Mouse (Mus musculus) embryonic facial prominence, embryonic 13.5 days (tissue): ENCODE results near the gene Sh3rf3. TPM values are rescaled to one million over a fixed set of nuclear protein-coding genes. Genes with fewer than 3 reads are reported as not detected.

Source experiments
- ATAC-seq: fragments of 200-750 bp; cut with Nextera tagmentation; 2 replicates; pipeline ENCODE4 v1.8.0; 2017; ENCODE audit warnings: low read depth; ENCODE audit not compliant: insufficient number of reproducible peaks, insufficient read depth, low FRiP score, low TSS enrichment
- H3K27ac ChIP-seq: fragments of 300-500 bp; sonication (generic); 2 replicates; pipeline ENCODE4 v1.5.1; 2015; ENCODE audit warnings: moderate library complexity, mild to moderate bottlenecking, inconsistent platforms
- H3K27me3 ChIP-seq: fragments of 300-500 bp; sonication (generic); 2 replicates; pipeline ENCODE4 v1.6.1; 2015; ENCODE audit warnings: mild to moderate bottlenecking, inconsistent platforms
- H3K36me3 ChIP-seq: fragments of 300-500 bp; sonication (generic); 2 replicates; pipeline ENCODE4 v1.6.1; 2015; ENCODE audit warnings: mild to moderate bottlenecking, inconsistent platforms
- H3K4me1 ChIP-seq: fragments of 300-500 bp; sonication (generic); 2 replicates; pipeline ENCODE4 v1.6.1; 2015; ENCODE audit warnings: inconsistent platforms
- H3K4me2 ChIP-seq: fragments of 300-500 bp; sonication (generic); 2 replicates; pipeline ENCODE4 v1.6.1; 2015; ENCODE audit warnings: moderate library complexity, mild to moderate bottlenecking, inconsistent platforms
- H3K4me3 ChIP-seq: fragments of 300-500 bp; sonication (generic); 2 replicates; pipeline ENCODE4 v1.5.1; 2015; ENCODE audit warnings: mild to moderate bottlenecking, inconsistent platforms
- H3K9ac ChIP-seq: fragments of 300-500 bp; sonication (generic); 2 replicates; pipeline ENCODE4 v1.6.1; 2015; ENCODE audit warnings: mild to moderate bottlenecking, inconsistent platforms
- H3K9me3 ChIP-seq: fragments of 300-500 bp; sonication (generic); 2 replicates; pipeline ENCODE4 v1.6.1; 2016; ENCODE audit warnings: inconsistent platforms
- WGBS: fragments of 180-500 bp; shearing (Covaris S2); methylation state at CpG from one replicate; pipeline ENCODE4 v1.1.7; 2015; ENCODE audit warnings: mixed read lengths; 5-methylcytosine and 5-hydroxymethylcytosine counted together
- polyA plus RNA-seq: library from polyadenylated mRNA; unstranded; fragments of >200 nt; fragmentation: Nextera tagmentation; extraction: Ambion mirVana; gene quantifications from 2 replicates; pipeline ENCODE4 v1.2.1, GENCODE M21; 2015

The Sh3rf3 gene
- polyA plus RNA-seq, 1 experiment from 2014 or later, result 3.3 TPM

- WGBS, result 76% methylated on average over 4 of the region's 4 CpGs
- Histone ChIP-seq H3K27me3 (no peaks in the 10 kb centered on the region), H3K27ac (no peak overlapping the region), H3K4me3 (no peak overlapping the region), H3K4me1 (no peaks in the 10 kb centered on the region), H3K36me3 (no peaks in the 10 kb centered on the region), H3K4me2 (no peak overlapping the region), H3K9me3 (no peaks in the 10 kb centered on the region), H3K9ac (no peak overlapping the region)
- no peak for ATAC-seq
Observed at GRCm38 (mm10) chr10:58968236-58968635, 155.1 kb downstream of the Sh3rf3 start.

GRCm38 (mm10) chr10:58969351-58969750, 156.2 kb downstream of the Sh3rf3 start:
- ATAC-seq, result no peak
- Histone ChIP-seq H3K4me1 (no peaks in the 10 kb centered on the region), H3K27me3 (no peaks in the 10 kb centered on the region), H3K9ac (no peak overlapping the region), H3K9me3 (no peaks in the 10 kb centered on the region), H3K4me2 (no peak overlapping the region), H3K36me3 (no peaks in the 10 kb centered on the region), H3K27ac (no peak overlapping the region), H3K4me3 (no peak overlapping the region)
- 84% methylated on average over 5 of the region's 5 CpGs for WGBS

GRCm38 (mm10) chr10:58972115-58972514, 159.0 kb downstream of the Sh3rf3 start:
- H3K36me3 ChIP-seq, result no peaks in the 10 kb centered on the region
- 95% methylated on average over 1 of the region's 1 CpGs for WGBS
- no peaks in the 10 kb centered on the region for H3K9me3 ChIP-seq
- no peaks in the 10 kb centered on the region for H3K4me1 ChIP-seq
- no peak overlapping the region for H3K9ac ChIP-seq
- H3K4me2 ChIP-seq, result no peak overlapping the region
- H3K4me3 ChIP-seq, result no peak overlapping the region
- no peak overlapping the region for H3K27ac ChIP-seq
- no peak for ATAC-seq
- no peaks in the 10 kb centered on the region for H3K27me3 ChIP-seq

- Histone ChIP-seq H3K4me1 (no peaks in the 10 kb centered on the region), H3K4me3 (no peak overlapping the region), H3K36me3 (no peaks in the 10 kb centered on the region), H3K9ac (no peak overlapping the region), H3K4me2 (no peak overlapping the region), H3K27me3 (no peaks in the 10 kb centered on the region), H3K9me3 (no peaks in the 10 kb centered on the region), H3K27ac (no peak overlapping the region)
- 74% methylated on average over 5 of the region's 5 CpGs for WGBS
- no peak for ATAC-seq
Observed at GRCm38 (mm10) chr10:58974138-58974537, 161.0 kb downstream of the Sh3rf3 start.

GRCm38 (mm10) chr10:58979320-58979959, 166.3 kb downstream of the Sh3rf3 start:
- no peaks in the 10 kb centered on the region for H3K9me3 ChIP-seq
- 24% methylated on average over 7 of the region's 7 CpGs for WGBS
- no peak overlapping the region for H3K27ac ChIP-seq
- H3K9ac ChIP-seq, result no peak overlapping the region
- ATAC-seq, result no peak
- no peak overlapping the region for H3K4me2 ChIP-seq
- no peaks in the 10 kb centered on the region for H3K36me3 ChIP-seq
- no peaks in the 10 kb centered on the region for H3K27me3 ChIP-seq
- H3K4me1 ChIP-seq, result no peaks in the 10 kb centered on the region
- H3K4me3 ChIP-seq, result no peak overlapping the region

GRCm38 (mm10) chr10:58981674-58982329, 168.6 kb downstream of the Sh3rf3 start:
- WGBS, result 84% methylated on average over 9 of the region's 9 CpGs
- Histone ChIP-seq H3K4me2 (no peak overlapping the region), H3K9me3 (no peaks in the 10 kb centered on the region), H3K4me1 (no peaks in the 10 kb centered on the region), H3K9ac (no peak overlapping the region), H3K4me3 (no peak overlapping the region), H3K27ac (no peak overlapping the region), H3K36me3 (no peaks in the 10 kb centered on the region), H3K27me3 (no peaks in the 10 kb centered on the region)
- no peak for ATAC-seq

- Histone ChIP-seq H3K27me3 (no peaks in the 10 kb centered on the region), H3K9me3 (no peaks in the 10 kb centered on the region), H3K4me1 (no peaks in the 10 kb centered on the region), H3K9ac (no peak overlapping the region), H3K4me2 (no peak overlapping the region), H3K27ac (no peak overlapping the region), H3K36me3 (no peaks in the 10 kb centered on the region), H3K4me3 (no peak overlapping the region)
- 67% methylated on average over 5 of the region's 5 CpGs for WGBS
- ATAC-seq, result no peak
Observed at GRCm38 (mm10) chr10:58982546-58983154, 169.5 kb downstream of the Sh3rf3 start.

GRCm38 (mm10) chr10:58991611-58992010, 178.5 kb downstream of the Sh3rf3 start:
- H3K4me2 ChIP-seq, result no peak overlapping the region
- no peak for ATAC-seq
- WGBS, result 80% methylated on average over 3 of the region's 3 CpGs
- no peak overlapping the region for H3K4me3 ChIP-seq
- H3K27ac ChIP-seq, result no peak overlapping the region
- no peaks in the 10 kb centered on the region for H3K9me3 ChIP-seq
- no peaks in the 10 kb centered on the region for H3K36me3 ChIP-seq
- no peak overlapping the region for H3K9ac ChIP-seq
- no peaks in the 10 kb centered on the region for H3K4me1 ChIP-seq
- H3K27me3 ChIP-seq, result no peaks in the 10 kb centered on the region

GRCm38 (mm10) chr10:58994726-58995125, 181.6 kb downstream of the Sh3rf3 start:
- Histone ChIP-seq H3K4me3 (no peak overlapping the region), H3K4me1 (no peaks in the 10 kb centered on the region), H3K36me3 (no peaks in the 10 kb centered on the region), H3K9me3 (no peaks in the 10 kb centered on the region), H3K27ac (no peak overlapping the region), H3K9ac (no peak overlapping the region), H3K4me2 (no peak overlapping the region), H3K27me3 (no peaks in the 10 kb centered on the region)
- ATAC-seq, result no peak
- 75% methylated on average over 2 of the region's 2 CpGs for WGBS

GRCm38 (mm10) chr10:58995132-58995531, 182.0 kb downstream of the Sh3rf3 start:
- H3K4me3 ChIP-seq, result no peak overlapping the region
- H3K27ac ChIP-seq, result no peak overlapping the region
- H3K9ac ChIP-seq, result no peak overlapping the region
- H3K9me3 ChIP-seq, result no peaks in the 10 kb centered on the region
- H3K4me2 ChIP-seq, result no peak overlapping the region
- ATAC-seq, result no peak
- H3K27me3 ChIP-seq, result no peaks in the 10 kb centered on the region
- 60% methylated on average over 3 of the region's 3 CpGs for WGBS
- no peaks in the 10 kb centered on the region for H3K4me1 ChIP-seq
- H3K36me3 ChIP-seq, result no peaks in the 10 kb centered on the region

- Histone ChIP-seq H3K36me3 (no peaks in the 10 kb centered on the region), H3K9me3 (no peaks in the 10 kb centered on the region), H3K4me2 (no peak overlapping the region), H3K27me3 (no peaks in the 10 kb centered on the region), H3K9ac (no peak overlapping the region), H3K4me1 (no peaks in the 10 kb centered on the region), H3K4me3 (no peak overlapping the region), H3K27ac (no peak overlapping the region)
- no peak for ATAC-seq
- WGBS, result 90% methylated on average over 9 of the region's 9 CpGs
Observed at GRCm38 (mm10) chr10:59002361-59002760, 189.2 kb downstream of the Sh3rf3 start.

- H3K4me1 ChIP-seq, result no peaks in the 10 kb centered on the region
- no peak for ATAC-seq
- no peak overlapping the region for H3K9ac ChIP-seq
- H3K27ac ChIP-seq, result no peak overlapping the region
- WGBS, result 81% methylated on average over 7 of the region's 7 CpGs
- H3K36me3 ChIP-seq, result no peaks in the 10 kb centered on the region
- no peaks in the 10 kb centered on the region for H3K27me3 ChIP-seq
- H3K9me3 ChIP-seq, result no peaks in the 10 kb centered on the region
- H3K4me2 ChIP-seq, result no peak overlapping the region
- H3K4me3 ChIP-seq, result no peak overlapping the region
Observed at GRCm38 (mm10) chr10:59011415-59011814, 198.3 kb downstream of the Sh3rf3 start.
